Mouse (Mus musculus): ENCODE measurements around the gene Zcchc14.

The Zcchc14 gene

DNA sequence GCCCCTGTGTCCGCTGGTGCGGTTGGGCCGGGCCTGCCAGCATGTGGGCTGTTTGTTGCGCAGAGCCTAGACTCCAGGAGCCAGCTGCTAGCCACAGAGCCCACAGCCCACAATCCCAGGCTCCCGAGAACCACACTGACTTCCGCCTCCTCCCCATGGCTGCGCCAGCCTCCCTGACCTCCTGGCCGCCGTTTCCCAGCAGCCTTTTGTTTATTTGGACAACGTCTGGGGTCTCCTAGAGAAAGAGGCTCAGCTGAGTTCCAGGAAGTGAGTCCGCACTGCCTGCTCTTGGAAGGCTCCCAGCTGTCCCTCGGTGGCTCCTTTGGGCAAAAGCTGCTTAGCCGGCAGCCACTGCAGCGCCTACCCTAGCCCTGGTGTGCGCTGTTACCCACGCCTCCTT is 12.6 kb upstream of the Zcchc14 start:
- no peak for DNase-seq (ENCODE audit: low spot score)

DNA sequence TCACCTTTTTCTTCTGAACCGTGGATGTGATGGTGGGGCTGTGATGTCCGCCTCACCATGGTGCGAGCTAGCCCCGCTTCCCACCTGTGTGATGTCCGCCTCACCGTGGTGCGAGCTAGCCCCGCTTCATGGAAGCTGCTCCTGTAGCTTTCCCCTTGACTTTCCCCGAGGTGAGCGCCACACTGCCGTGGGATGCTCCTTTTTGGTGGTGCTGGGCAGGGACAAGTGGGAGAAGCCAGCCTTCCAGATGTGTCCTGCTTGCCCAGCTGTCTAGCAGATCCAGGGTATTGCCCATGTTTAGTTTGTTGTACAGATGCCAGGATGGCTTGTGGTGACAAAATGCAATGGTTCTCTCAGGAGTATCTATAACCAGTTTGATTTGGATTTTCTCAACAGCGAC is 10.4 kb upstream of the Zcchc14 start:
- no peak for DNase-seq (ENCODE audit: low spot score)

DNA sequence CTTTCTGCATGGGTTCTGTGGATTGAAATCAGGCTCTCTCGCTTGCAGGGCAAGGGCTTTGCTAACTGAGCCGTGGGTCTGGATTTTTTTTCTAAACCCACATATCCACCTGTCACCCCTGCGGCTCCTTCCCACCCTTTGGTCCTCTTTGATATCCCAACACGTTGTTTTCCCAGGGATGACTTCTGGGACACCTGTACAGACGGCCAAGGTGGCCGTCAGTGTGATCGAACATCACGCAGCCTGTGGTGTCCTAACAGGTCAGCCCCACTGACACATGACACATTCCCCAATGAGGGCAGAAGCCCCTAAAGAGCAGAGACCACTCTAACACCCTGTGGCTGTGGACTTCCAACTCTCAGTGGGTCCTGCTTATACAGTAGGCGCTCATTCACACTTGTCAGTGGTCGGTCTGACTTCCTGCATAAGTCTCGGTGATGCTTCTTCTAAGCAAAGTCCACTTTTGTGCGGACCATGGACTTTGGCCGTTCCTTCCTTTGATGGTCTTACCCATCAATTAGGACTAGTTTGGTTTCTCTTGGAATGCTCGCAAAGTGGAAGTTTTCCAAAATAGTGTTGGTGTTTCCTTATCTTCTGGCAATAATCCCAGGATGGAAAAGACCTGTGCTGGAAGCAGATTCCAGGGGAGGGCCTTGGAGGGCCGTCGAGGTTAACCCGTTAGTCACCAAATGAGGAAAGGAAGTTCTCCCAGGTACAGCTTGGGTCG is 9.1 kb upstream of the Zcchc14 start:
- no peak for DNase-seq (ENCODE audit: low spot score)

DNA sequence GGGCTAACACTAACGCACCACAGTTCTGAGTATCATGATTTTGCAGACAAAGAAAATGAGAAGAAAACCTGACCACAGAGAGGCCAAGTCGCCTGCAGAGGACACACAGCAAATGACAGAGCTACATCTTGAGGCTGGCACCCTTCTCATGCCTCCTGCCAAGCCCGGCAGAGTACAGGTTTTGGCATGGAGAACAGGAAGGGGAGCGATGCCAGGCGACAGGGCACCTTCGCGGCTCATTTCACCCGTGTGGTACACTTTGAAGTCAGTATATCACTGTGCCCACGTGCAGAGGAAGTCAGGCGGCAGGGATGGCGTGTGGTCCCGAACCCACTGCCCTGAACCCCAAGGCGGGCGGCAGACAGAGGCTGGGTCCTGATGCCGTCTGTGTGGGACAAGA is 7.9 kb upstream of the Zcchc14 start:
- DNase-seq (ENCODE audit: low spot score) = no peak

DNA sequence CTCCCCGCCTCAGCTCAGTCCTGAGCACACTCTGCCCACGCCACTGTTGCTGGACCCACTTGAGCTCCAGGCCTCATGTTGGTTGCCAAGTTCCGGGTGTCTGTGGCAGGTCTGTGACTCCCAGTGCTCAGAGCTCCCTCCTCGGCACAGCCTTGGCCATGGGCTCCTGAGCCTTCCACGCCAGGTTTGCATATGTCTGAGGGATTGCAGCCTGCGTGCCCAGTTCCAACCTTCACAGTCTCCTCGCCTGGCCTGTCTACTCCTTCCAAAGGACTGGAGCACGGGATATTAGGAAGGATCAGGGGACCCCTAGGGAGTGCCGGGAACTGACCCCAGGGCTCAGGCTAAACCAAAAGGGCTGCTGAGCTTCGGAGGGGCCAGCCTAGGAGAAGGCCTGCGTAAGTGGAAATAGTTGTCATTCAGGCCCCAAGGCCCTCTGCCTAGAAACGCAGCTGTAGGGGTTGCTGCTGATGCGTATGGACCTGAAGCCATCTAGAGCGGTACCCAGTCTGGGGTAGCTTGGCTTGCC is 2.3 kb upstream of the Zcchc14 start:
- no peak for DNase-seq (ENCODE audit: low spot score)

DNA sequence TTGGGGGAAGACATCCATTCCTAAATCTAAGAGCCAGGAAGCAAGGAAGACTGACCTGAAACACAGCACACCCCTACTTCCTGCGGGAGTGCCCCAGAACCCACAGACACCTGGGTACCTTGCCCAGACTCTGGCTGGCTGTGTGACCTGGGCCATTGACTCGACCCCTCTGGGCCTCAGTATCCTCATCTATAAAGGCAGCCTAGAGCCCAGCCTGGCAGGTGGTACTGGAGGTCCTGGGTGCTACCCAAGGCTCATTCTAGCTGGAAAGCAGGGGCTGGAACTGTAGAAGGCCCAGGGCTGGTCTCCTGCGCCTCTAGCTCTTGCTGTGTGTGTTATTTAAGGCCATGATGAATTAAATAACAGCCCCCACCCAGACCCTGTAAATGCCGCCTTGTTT is 1.4 kb upstream of the Zcchc14 start:
- DNase-seq (ENCODE audit: low spot score) = no peak

DNA sequence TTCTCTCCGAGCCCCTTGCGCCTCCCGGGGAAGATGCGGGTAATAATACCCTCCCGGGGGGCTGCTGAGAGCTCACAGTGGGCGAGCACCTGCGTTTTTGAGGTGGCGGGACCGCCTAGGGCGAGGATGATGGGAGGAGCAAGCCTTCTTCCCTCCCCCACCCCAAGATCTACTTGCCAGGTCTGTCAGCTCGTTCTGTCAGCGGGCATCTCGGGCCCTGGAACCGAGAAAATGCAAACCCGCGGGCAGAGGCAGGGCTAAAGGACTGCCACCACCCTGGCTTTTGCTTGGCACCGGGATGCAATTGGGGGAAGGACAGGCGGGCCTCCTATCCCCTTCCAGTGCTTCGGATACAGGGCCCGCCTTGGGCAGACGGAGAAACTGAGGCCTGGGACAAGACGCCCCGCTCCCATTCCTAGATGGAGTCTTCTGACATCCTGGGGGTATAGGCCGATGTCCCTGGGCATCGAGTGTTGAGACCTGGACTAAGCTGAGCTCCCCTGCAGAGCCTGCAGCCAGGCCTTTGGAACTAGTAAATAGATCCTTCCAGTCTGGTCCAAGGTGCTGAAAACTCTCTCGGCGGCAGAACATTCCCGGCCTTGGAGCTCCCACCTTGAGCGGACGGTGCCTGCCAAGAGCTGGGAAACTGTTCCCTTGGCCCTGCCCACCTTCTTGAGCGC is 779 bp upstream of the Zcchc14 start:
- no peak for DNase-seq (ENCODE audit: low spot score)

DNA sequence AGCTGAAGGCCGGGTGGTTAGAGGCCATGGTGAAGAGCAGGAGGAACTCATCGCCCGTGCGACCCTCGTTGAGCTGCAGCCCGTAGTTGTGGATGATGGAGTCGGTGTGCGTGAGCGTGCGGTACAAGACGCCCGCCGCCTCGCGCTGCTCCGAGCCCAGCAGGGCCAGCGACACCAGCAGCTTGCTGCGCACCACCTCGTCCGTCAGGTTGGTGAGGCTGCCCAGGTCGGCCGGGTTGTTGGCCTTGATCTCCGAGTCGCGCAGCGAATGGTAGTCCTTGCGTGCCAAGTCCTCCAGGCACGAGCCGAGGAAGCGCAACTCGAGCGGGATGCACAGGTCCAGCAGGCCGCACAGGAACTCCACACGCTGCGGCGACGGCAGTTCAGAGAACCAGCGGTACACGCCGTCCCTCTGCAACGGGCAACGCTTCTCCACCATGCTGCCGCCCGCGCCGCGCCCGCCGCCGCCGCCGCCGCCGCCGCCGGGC is 783 bp downstream of the Zcchc14 start:
- no peak for DNase-seq (ENCODE audit: low spot score)

DNA sequence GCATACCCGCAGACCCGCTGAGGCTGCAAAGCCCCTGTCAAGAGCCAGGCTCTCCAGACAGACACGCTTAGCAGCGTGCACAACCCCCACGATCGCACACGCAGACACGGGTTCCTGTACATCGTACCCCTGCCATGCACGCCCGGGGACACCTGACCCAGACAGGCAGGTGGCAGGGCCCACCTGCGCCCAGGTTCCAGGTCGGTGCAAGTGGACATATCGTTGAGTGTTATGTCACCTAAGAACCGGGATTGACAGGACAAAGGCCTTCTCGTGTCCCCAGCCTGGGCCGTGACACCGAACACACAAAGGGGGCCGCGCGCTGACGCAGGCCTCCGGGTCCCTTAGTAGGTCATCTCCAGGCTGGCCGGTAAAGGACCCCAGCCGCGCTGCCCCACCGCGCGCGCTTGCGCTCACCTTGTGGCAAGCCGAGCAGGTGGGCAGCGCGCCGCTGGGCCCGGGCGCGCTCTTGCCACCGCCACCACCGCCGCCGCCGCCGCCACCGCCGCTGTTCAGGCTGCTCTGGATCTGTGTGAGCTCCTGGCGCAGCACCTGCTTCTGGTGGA is 1.3 kb downstream of the Zcchc14 start:
- DNase-seq (ENCODE audit: low spot score) = no peak

DNA sequence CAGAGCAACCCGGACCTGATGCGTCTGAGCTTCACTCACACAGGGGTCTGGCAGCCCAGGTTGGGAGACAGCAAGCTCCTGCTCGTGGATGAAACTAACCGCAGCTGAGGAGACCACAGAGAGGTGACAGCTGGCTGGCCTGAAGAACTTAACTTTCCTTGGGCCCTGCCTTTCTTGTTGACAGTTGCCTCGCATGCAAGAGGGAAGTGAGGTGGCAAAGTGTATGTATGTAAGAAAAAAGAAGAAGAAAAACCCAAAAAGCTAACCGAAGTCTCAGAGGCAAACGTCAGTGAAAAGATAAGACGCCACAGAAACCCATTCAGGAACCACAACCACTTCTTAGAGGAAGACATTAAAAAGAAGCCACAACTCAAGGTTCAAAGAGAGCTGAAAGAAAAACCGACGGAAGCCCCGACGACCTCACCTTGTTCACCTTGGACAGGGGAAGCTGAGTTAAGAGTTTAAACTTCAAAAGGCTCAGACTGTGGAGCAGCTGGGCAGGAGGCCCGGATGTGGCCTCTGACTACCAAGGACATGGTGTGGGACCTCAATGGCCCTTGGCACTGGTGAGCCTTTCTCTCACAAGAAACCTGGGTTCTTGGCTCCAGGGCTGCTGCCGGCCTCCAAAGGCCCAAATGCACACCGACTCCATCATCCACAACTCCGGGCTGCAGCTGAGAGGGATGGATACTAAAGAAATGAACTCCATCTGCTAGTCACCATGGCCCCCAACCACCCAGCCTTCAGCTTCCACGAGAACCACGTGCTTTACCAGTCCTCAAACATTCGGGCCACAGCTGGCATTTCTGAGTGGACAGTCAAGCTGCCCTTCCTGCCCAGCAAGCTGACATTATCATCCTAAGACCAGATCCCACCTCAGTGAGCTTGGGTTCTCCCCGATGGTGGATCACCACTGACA is 2.1 kb downstream of the Zcchc14 start:
- no peak for DNase-seq (ENCODE audit: low spot score)

DNA sequence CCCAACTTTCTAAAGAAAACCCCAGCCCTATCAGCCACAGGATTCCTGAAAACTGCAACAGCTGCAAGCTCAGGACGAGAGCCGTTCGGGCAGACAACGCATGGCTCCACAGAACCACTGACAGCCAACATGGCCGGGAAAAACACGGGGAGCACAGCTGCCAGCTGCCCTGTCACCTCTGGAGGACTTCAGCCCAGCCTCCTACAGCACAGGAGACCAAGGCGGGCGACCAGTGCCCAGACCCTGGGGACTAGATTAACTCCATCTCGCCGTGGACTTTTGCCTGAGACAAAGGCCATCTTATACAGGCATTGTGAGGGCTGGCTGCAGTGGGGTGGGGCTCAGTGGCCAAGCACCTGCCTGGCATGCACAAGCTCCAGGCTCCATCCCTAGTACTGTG is 2.8 kb downstream of the Zcchc14 start:
- DNase-seq (ENCODE audit: low spot score) = no peak

DNA sequence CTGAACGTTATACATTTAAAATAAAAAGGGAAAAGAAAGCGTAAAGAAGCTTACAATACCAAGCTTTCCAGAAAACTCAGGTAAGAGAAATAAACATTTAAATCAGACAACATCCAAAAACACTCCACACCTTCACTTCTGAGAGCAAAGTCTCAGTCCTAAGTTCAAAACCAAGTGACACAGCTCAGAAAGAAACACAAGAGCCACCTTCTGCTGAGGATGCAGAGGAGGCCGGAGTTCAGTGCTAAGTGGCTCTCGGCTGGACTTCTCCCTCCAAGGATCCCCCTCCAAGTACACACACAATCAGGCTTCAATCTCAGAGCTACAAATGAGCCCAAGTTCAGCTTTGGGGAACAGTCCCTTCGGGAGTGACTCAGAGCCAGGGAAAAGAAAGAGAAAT is 3.3 kb downstream of the Zcchc14 start:
- no peak for DNase-seq (ENCODE audit: low spot score)

DNA sequence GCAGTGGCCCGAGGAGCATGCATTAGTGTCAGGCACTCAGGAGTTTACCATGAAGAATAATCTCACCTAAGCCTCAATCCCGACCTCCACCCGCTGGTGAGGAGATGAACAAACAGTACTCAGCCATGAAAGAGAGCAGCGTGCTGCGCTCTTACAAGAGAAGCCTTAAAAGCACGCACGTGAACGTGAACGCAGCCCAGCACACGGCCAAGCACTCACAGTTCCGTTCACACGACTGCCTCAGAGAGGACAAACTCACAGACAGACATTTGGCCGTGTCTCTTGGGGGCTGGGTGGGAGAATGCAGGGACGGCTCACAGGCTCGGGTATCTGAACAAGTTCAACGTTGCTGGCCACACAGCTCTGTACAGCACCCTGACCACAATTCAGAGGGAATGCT is 4.2 kb downstream of the Zcchc14 start:
- no peak for DNase-seq (ENCODE audit: low spot score)

DNA sequence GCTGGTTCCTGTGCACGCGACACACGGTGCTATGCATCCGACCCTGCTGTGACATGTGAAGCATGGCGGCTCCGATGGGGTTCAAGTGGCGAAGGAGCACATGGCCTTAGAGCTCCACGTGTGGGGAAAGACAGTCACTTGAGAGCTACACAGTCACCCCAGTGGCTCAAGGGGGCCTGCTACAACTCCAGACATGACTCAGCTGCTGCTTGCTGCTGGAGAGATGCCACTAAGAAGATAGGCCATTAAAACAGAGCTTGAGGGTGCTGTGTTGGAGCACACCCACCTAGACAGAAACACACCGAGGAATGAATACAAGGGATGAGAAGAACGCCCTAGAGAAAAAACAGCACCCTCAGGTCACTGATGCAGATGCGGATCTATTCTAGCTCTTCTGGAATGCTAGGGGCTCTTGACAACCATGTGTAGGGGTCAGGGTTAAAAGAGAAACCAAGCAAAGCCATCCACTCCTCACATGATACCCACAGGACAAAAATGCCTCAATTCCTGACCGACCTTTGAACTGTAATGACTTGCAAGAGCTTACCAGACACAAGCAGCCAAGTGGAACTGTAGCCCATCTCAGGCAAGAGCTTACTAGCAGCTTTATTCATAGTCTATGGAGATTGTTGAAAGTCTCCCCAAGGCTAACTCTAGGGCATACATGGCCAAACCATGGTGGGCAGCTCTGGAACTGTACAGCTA is 5.0 kb downstream of the Zcchc14 start:
- DNase-seq (ENCODE audit: low spot score) = no peak

DNA sequence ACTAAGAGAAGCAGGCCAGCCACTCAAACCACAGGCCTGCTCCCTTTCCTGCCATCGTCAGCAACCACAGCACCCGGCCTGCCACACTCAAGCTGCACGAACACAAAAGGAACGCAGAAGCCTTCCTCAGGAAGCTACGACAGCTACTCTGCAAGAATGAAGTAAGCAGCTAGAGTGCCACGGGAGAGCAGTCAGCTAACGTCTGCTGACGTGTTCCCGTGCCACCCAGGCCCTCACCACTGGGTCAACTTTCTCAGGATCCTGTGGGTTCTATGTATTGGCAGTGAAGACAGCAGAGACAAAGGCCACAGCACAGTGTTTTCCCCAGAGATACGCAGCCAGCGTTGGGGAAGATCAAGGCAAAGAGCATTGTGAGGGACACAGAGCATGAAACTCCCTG is 9.3 kb downstream of the Zcchc14 start:
- no peak for DNase-seq (ENCODE audit: low spot score)

DNA sequence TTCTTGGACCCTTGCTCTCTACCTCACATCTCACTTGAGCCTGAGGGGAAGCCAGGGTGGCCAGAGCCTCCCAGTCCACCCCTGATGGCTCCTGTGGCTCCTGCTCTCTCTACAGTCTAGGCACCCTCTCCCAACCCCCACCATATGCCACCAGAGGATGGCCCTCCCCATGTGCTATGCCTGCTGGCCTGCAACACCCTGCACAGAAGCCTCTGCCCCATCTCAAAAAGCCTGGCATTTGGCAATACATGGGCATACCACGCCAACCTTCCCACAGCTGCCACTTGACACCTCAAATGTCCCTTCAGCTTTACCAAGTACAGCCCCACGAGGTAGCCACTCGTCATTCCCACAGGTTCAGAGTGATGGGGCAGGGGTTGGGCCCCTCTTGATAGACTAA is 9.9 kb downstream of the Zcchc14 start:
- DNase-seq (ENCODE audit: low spot score) = no peak

DNA sequence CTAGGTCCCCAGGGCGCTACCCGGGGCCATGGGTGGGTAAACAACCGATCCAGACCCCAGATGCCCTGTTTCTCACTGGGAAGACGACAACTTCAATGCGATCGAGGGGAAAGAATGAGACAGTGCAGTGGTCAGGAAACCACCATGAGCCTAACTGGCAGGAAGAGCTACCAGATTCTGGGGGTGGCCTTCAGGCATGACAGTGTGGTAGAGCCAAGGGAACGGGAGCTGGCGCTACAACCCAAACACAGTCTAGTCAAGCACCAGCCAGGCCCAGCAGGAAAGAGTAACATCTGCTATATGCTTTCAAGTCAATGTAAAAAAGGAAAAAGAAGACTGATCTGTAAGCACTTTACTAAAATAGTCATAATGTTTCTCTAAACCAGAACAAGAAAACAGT is 16.5 kb downstream of the Zcchc14 start:
- no peak for DNase-seq (ENCODE audit: low spot score)

DNA sequence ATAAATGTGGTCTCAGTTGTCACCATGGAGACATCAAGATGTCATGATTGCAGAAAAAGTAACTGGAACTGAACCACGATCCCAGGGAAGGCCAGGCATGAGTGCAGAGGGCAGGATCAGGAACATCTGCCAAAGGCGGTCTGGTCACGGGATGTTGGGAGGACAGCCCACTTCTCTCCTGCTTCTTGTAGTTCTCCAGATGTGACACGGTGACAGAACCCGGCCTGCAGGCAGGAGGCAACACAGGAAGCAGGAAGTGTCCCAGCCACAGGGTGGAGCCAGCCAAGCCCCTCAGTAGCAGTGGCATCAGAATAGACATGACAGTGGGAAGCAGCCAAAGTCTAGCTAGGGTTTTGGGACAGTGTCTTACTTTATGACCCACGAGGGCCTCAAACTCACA is 17.2 kb downstream of the Zcchc14 start:
- DNase-seq (ENCODE audit: low spot score) = no peak

DNA sequence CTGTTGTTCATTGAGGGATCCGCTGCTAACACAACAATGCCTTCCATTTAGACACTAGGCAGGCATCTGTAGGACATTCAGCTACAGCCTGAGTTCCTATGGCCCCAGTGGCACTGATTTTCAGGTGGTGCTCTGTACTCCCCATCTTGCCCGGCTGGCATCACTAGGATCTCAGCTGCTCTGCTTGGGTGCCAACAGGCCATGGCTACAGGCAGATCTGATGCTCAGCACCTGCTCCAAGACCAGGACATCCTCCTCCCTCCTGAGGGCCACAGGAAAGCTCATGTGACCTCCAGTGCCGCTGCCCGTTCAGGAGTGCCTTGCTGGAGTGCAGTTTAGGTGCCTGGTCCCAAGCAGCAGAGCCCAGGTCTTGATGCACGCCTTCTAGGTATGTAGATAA is 20.3 kb downstream of the Zcchc14 start:
- DNase-seq (ENCODE audit: low spot score) = no peak

DNA sequence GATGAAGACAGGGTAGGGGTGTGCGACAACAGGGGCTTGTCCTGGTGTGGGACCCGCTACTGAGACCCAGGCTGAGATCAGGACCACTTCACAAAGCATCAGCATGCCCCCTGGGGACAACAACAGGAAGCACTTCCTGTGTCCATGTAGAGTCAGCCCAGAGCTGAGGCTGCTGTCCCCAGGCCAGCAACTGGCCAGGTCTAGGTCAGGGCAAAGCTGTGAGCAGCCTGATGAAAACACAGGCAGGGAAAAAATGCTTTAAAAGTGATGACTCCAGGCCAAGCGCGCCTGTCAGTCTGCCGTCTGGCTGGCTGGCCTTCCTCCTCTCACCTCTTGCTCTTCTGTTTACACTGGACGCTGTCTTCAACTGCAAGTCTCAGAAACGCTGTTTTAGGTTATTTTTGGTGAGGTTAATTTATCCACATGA is 21.0 kb downstream of the Zcchc14 start:
- DNase-seq (ENCODE audit: low spot score) = no peak

DNA sequence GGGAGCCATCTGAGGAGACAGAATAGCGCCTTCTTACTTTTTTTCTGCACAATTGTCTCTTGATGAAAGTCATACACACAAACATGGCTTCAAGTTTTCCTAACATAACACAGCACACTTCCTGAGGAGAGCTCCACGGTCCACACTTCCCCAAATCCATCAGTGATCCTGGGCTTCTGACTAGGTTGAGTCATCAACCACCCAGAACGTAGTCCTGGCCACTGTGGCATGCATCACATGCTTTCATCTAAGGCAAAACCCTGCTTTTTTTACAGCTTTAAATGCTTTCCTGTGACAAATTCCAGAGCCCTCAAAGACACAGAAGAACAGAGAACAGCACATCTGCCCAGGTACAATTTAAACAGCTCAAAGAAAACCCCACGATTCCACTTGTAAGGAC is 24.0 kb downstream of the Zcchc14 start:
- no peak for DNase-seq (ENCODE audit: low spot score)

DNA sequence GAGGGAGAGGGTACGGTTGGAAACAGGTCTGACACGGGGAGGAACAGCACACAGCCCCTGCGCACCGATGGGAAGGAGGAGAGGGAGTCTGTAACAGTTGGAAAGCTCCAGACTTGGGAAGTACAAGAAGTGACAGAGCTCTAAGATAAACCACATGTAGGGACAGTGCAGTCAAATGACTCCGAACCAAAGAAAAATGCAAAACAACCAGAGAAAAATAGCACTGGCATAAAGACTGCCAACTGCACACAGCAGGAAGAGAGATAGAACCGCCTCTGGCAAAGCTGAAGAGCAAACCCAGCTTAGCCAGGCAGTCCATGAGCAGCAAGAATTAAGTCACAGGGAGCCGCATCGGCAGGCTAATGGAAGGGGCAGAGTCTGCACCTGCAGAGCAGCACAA is 29.7 kb downstream of the Zcchc14 start:
- no peak for DNase-seq (ENCODE audit: low spot score)
